8 mouse cellular contexts compared by ENCODE assay signal in genomic region chr4:127168211-127168913, GRCm38 (mm10). TPM values are rescaled to one million over a fixed set of nuclear protein-coding genes. Genes with fewer than 3 reads are reported as not detected.
DNase-seq lines count a peak whose midpoint lies in the region; ATAC-seq and TF ChIP-seq lines count a peak whose summit lies in the region.

No protein-coding gene starts in this region.

- no peaks in the 10 kb centered on the region for H3K9me3 ChIP-seq in heart, embryonic 10.5 days
- no peaks in the 10 kb centered on the region for H3K9me3 ChIP-seq in kidney, embryonic 14.5 days (ENCODE audit: control insufficient read depth, low read length)
- no peaks in the 10 kb centered on the region for H3K9me3 ChIP-seq in liver, postnatal 0 days (ENCODE audit: low read length)
- no peaks in the 10 kb centered on the region for H3K9me3 ChIP-seq in neural tube, embryonic 13.5 days

- ATAC-seq in kidney, embryonic 14.5 days (ENCODE audit: low FRiP score, low TSS enrichment): peak; percentile 77
- peak; percentile 61 for ATAC-seq in liver, postnatal 0 days
- ATAC-seq in neural tube, embryonic 13.5 days (ENCODE audit: low read depth): peak; percentile 73
- ATAC-seq in activated CD4-positive, CD25-positive, alpha-beta regulatory T cell, adult 4 months: no peak

- H3K4me3 ChIP-seq in heart, embryonic 10.5 days: peak overlapping the region; percentile 88
- peak overlapping the region; percentile 74 for H3K4me3 ChIP-seq in kidney, embryonic 14.5 days (ENCODE audit: low read length)
- peak overlapping the region; percentile 54 for H3K4me3 ChIP-seq in liver, postnatal 0 days (ENCODE audit: low read depth, low read length)
- peak overlapping the region; percentile 90 for H3K4me3 ChIP-seq in neural tube, embryonic 13.5 days

- TF ChIP-seq CTCF in liver, postnatal 0 days (IDR thresholded peaks at IDR 0.05; ENCODE audit: low read depth): no peak

- WGBS in heart, embryonic 10.5 days: under 1% methylated on average over 33 of the region's 39 CpGs
- WGBS in kidney, embryonic 14.5 days: 1% methylated on average over 37 of the region's 39 CpGs
- WGBS in liver, postnatal 0 days (ENCODE audit: insufficient replicate concordance): 1% methylated on average over 26 of the region's 39 CpGs
- WGBS in neural tube, embryonic 13.5 days: 2% methylated on average over 39 of the region's 39 CpGs

- H3K9ac ChIP-seq in kidney, embryonic 14.5 days (ENCODE audit: low read depth, low read length): peak overlapping the region; percentile 49; the same call in 1 of the 2 replicates
- no peak overlapping the region for H3K9ac ChIP-seq in liver, postnatal 0 days (replicated peaks)
- H3K9ac ChIP-seq in neural tube, embryonic 13.5 days: peak overlapping the region; percentile 94

- H3K27ac ChIP-seq in heart, embryonic 10.5 days: 0 out of 2 replicates have a peak overlapping the region, but pooled peaks have one; percentile 73
- H3K27ac ChIP-seq in kidney, embryonic 14.5 days (ENCODE audit: low read depth, low read length): no peak overlapping the region
- no peak overlapping the region for H3K27ac ChIP-seq in liver, postnatal 0 days (ENCODE audit: low read depth)
- peak overlapping the region; percentile 87 for H3K27ac ChIP-seq in neural tube, embryonic 13.5 days (replicated peaks)

- no peak for TF ChIP-seq EP300 in liver, postnatal 0 days (IDR thresholded peaks at IDR 0.05; ENCODE audit: low read depth)

- peaks cover 68% of the 10 kb centered on the region for H3K27me3 ChIP-seq in heart, embryonic 10.5 days (ENCODE audit: insufficient read depth, poor library complexity, severe bottlenecking)
- peaks cover 42% of the 10 kb centered on the region for H3K27me3 ChIP-seq in kidney, embryonic 14.5 days (ENCODE audit: control insufficient read depth, insufficient read depth, low read length)
- H3K27me3 ChIP-seq in liver, postnatal 0 days (ENCODE audit: insufficient read depth, low read length): peaks cover 37% of the 10 kb centered on the region
- H3K27me3 ChIP-seq in neural tube, embryonic 13.5 days: peaks cover 35% of the 10 kb centered on the region

- no peaks in the 10 kb centered on the region for H3K36me3 ChIP-seq in heart, embryonic 10.5 days
- H3K36me3 ChIP-seq in kidney, embryonic 14.5 days (ENCODE audit: control insufficient read depth, insufficient read depth, low read length): no peaks in the 10 kb centered on the region
- H3K36me3 ChIP-seq in liver, postnatal 0 days (replicated peaks; ENCODE audit: insufficient read depth, low read length): no peaks in the 10 kb centered on the region
- no peaks in the 10 kb centered on the region for H3K36me3 ChIP-seq in neural tube, embryonic 13.5 days

- peak overlapping the region; percentile 100 for H3K4me2 ChIP-seq in kidney, embryonic 14.5 days (replicated peaks; ENCODE audit: low read depth, low read length)
- peak overlapping the region; percentile 77 for H3K4me2 ChIP-seq in liver, postnatal 0 days (ENCODE audit: low read depth, low read length)
- H3K4me2 ChIP-seq in neural tube, embryonic 13.5 days: peak overlapping the region; percentile 78

- DNase-seq in CD8-positive naive resting alpha-beta T cell, adult 2 months (ENCODE audit: low read depth in 2 of 2, low spot score in 2 of 2): peak; percentile 2 to 16
- peak; percentile 87 for DNase-seq in R1 (ENCODE audit: low read depth, low spot score)
- peak; percentile 45 to 76 for DNase-seq in cerebellum, postnatal 4 days (ENCODE audit: low spot score in 2 of 2)
- no peak for DNase-seq in heart, embryonic 10.5 days (ENCODE audit: low spot score)
- peak; percentile 32 for DNase-seq in liver, postnatal 0 days

- peaks cover 19% of the 10 kb centered on the region for H3K4me1 ChIP-seq in heart, embryonic 10.5 days
- H3K4me1 ChIP-seq in kidney, embryonic 14.5 days (ENCODE audit: control insufficient read depth, insufficient read depth, low read length): peaks cover 9% of the 10 kb centered on the region
- H3K4me1 ChIP-seq in liver, postnatal 0 days (ENCODE audit: insufficient read depth): peaks cover 9% of the 10 kb centered on the region
- peaks cover 54% of the 10 kb centered on the region for H3K4me1 ChIP-seq in neural tube, embryonic 13.5 days (replicated peaks)

RNA-seq across cellular contexts. Expression of gene Dlgap3, which starts 0.6 kb away (rescaled TPM):
- polyA plus RNA-seq in heart, embryonic 10.5 days (2016; fragmentation: Nextera tagmentation; extraction: Ambion mirVana): 0.31 and 0.77 TPM in 2 replicates
- polyA plus RNA-seq in kidney, embryonic 14.5 days (2014; fragmentation: Nextera tagmentation; extraction: Ambion mirVana): 0.69 and 0.79 TPM in 2 replicates
- 0.05 and 0.07 TPM in 2 replicates for polyA plus RNA-seq in liver, postnatal 0 days (2015; fragmentation: Nextera tagmentation; extraction: Ambion mirVana)
- polyA plus RNA-seq in neural tube, embryonic 13.5 days (2015; fragmentation: Nextera tagmentation; extraction: Ambion mirVana): 12.3 and 13.4 TPM in 2 replicates
- not detected for polyA plus RNA-seq in activated CD4-positive, CD25-positive, alpha-beta regulatory T cell, adult 4 months (2017; shearing (Covaris generic))

RNA-seq across cellular contexts. Expression of gene Tmem35b, which starts 44.9 kb away (rescaled TPM):
- 16.4 and 16.5 TPM in 2 replicates for polyA plus RNA-seq in heart, embryonic 10.5 days (2016; fragmentation: Nextera tagmentation; extraction: Ambion mirVana)
- 22.1 and 25.4 TPM in 2 replicates for polyA plus RNA-seq in kidney, embryonic 14.5 days (2014; fragmentation: Nextera tagmentation; extraction: Ambion mirVana)
- polyA plus RNA-seq in liver, postnatal 0 days (2015; fragmentation: Nextera tagmentation; extraction: Ambion mirVana): 6.7 and 7.7 TPM in 2 replicates
- 18.6 and 18.8 TPM in 2 replicates for polyA plus RNA-seq in neural tube, embryonic 13.5 days (2015; fragmentation: Nextera tagmentation; extraction: Ambion mirVana)
- polyA plus RNA-seq in activated CD4-positive, CD25-positive, alpha-beta regulatory T cell, adult 4 months (2017; shearing (Covaris generic)): 10 to 100 TPM; 13.9 to 16.6 TPM

Comparison
In these comparisons a context has a peak if more than half of its experiments do, and no peak if none do; other contexts are left out.
1. H3K27ac ChIP-seq: peak in heart, embryonic 10.5 days (single experiment) and neural tube, embryonic 13.5 days (single experiment); none in kidney, embryonic 14.5 days (single experiment) and liver, postnatal 0 days (single experiment).
2. Peak in every context shown above with its lines, with median percentiles within 50 percentile points of each other: H3K4me3 ChIP-seq and H3K4me2 ChIP-seq.